Mouse (Mus musculus) midbrain, embryonic 15.5 days (tissue): ENCODE measurements around the gene H2-Ob. TPM values are rescaled to one million over a fixed set of nuclear protein-coding genes. Genes with fewer than 3 reads are reported as not detected.
A peak's percentile ranks its signal among the peaks of the same experiment; 100 is the strongest.

Source experiments
- ATAC-seq: fragments of 200-750 bp; cut with Nextera tagmentation; replicated peaks from 2 replicates; pipeline ENCODE4 v1.8.0; 2017; ENCODE audit warnings: moderate TSS enrichment
- H3K27ac ChIP-seq: fragments of 300-500 bp; sonication (generic); 2 replicates; pipeline ENCODE4 v1.5.1; 2015; ENCODE audit warnings: mild to moderate bottlenecking, inconsistent platforms
- H3K27me3 ChIP-seq: fragments of 300-500 bp; sonication (generic); replicated peaks from 2 replicates; pipeline ENCODE4 v1.6.1; 2015; ENCODE audit warnings: inconsistent platforms
- H3K36me3 ChIP-seq: fragments of 300-500 bp; sonication (generic); replicated peaks from 2 replicates; pipeline ENCODE4 v1.6.1; 2015; ENCODE audit warnings: inconsistent platforms
- H3K4me1 ChIP-seq: fragments of 300-500 bp; sonication (generic); 2 replicates; pipeline ENCODE4 v1.6.1; 2015; ENCODE audit warnings: inconsistent platforms
- H3K4me2 ChIP-seq: fragments of 300-500 bp; sonication (generic); 2 replicates; pipeline ENCODE4 v1.6.1; 2015; ENCODE audit warnings: inconsistent platforms, mild to moderate bottlenecking, moderate library complexity
- H3K4me3 ChIP-seq: fragments of 300-500 bp; sonication (generic); 2 replicates; pipeline ENCODE4 v1.5.1; 2015; ENCODE audit warnings: mild to moderate bottlenecking, inconsistent platforms
- H3K9ac ChIP-seq: fragments of 300-500 bp; sonication (generic); 2 replicates; pipeline ENCODE4 v1.6.1; 2015; ENCODE audit warnings: mild to moderate bottlenecking, inconsistent platforms
- H3K9me3 ChIP-seq: fragments of 300-500 bp; sonication (generic); 2 replicates; pipeline ENCODE4 v1.6.1; 2016; ENCODE audit warnings: inconsistent platforms
- WGBS: fragments of 180-500 bp; shearing (Covaris S2); methylation state at CpG from one replicate; pipeline ENCODE4 v1.1.7; 2015; ENCODE audit warnings: mixed read lengths; 5-methylcytosine and 5-hydroxymethylcytosine counted together
- polyA plus RNA-seq: library from polyadenylated mRNA; unstranded; fragments of >200 nt; fragmentation: Nextera tagmentation; extraction: Ambion mirVana; gene quantifications from 2 replicates; pipeline ENCODE4 v1.2.1, GENCODE M21; 2015

H2-Ob gene
- polyA plus RNA-seq, 1 experiment from 2014 or later: 0.06 TPM

DNA sequence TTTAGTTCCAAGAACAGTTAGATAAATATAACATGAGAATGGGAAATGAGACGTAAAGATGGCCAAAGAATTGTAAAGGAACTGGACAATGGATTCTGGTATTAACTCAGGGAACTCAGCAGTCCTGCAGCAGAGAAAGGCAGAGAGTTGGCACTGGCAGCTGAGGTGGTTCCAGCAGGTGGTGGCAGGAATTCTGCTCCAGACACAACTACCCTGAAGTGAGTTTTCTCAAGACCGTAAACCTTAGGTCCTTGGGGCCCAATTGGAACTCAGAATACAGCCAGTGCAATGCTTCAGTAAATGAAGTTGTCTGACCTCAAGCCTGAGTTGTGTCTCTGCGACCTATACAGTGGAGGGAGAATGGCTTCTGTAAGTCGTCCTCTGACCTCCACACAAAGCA is 55.5 kb downstream of the H2-Ob start:
- no peak overlapping the region for H3K27ac ChIP-seq
- no peaks in the 10 kb centered on the region for H3K9me3 ChIP-seq
- no peak overlapping the region for H3K4me3 ChIP-seq
- no peaks in the 10 kb centered on the region for H3K27me3 ChIP-seq
- no peaks in the 10 kb centered on the region for H3K36me3 ChIP-seq
- H3K4me1 ChIP-seq: peaks cover 7% of the 10 kb centered on the region; the same call in 1 of the 2 replicates
- 72% methylated on average over 4 of the region's 4 CpGs for WGBS
- no peak overlapping the region for H3K9ac ChIP-seq
- ATAC-seq: no peak
- H3K4me2 ChIP-seq: no peak overlapping the region

DNA sequence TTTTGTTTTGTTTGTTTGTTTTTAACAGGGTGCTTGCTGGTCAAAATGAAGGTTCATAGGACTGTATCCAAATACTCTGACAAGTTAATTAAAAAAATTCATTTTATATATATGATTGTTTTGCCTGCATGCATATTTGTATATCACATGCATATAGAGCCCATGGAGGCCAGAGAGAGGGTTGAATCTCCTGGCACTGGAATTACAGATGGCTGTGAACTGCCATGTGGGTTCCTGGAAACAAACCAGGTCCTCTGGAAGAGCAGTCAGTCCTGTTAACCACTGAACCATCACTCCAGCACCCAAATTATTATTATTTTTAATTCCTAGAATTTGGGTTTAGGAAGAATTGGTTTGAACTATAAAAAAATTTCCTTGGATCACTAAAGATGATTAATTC is 56.6 kb downstream of the H2-Ob start:
- Histone ChIP-seq H3K9ac (no peak overlapping the region), H3K4me1 (peaks cover 7% of the 10 kb centered on the region; the same call in 1 of the 2 replicates), H3K4me2 (no peak overlapping the region), H3K27ac (no peak overlapping the region), H3K9me3 (no peaks in the 10 kb centered on the region), H3K4me3 (no peak overlapping the region), H3K27me3 (no peaks in the 10 kb centered on the region), H3K36me3 (no peaks in the 10 kb centered on the region)
- no peak for ATAC-seq

DNA sequence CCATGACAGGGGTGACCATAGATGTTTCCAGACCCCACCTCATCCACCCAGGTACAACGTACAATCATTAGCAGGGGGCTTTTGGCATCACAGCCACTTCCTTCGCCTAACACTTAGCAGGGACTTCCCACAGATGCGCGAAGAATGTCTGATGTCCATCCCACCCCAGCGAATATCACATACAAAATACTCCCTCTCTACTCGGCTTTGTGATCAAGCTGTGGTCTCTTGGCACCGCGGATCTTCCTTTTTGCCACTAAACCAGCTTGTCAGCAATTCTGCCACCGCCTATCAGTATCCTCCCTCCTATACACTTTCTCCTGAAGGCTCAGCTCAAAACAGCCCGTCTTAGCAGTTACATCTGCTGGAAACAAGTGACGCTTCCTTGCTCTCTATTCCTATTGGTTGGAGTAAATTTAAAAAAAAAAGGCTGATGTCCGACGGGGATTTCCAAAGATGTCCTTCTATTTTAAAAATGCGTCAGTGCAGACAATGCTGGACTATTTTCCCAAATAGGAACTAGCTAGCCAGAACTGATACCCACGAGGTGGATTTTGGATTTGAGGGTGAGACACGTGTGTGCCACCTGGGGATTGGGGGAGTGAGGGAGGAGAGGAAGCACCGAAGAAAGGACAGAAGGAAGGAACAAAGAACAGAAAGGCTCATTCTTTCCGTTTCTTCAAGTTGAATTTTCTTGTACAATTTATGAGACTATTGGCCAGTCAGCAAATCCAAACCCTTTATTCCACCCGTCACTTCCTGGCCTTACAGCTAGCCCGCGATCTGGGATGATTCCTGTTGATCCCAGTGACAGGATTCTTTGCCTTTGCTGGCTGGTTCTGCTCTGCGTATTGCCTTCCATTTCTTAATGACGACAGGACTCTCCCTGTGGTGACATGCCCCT is 57.4 kb downstream of the H2-Ob start:
- Histone ChIP-seq H3K4me3 (peak overlapping the region; percentile 41), H3K9ac (peak overlapping the region; percentile 33), H3K27me3 (no peaks in the 10 kb centered on the region), H3K36me3 (no peaks in the 10 kb centered on the region), H3K4me2 (peak overlapping the region; percentile 45), H3K4me1 (peaks cover 7% of the 10 kb centered on the region; the same call in 1 of the 2 replicates), H3K27ac (peak overlapping the region; percentile 53), H3K9me3 (no peaks in the 10 kb centered on the region)
- peak; percentile 93 for ATAC-seq
- WGBS: 20% methylated on average over 23 of the region's 23 CpGs

DNA sequence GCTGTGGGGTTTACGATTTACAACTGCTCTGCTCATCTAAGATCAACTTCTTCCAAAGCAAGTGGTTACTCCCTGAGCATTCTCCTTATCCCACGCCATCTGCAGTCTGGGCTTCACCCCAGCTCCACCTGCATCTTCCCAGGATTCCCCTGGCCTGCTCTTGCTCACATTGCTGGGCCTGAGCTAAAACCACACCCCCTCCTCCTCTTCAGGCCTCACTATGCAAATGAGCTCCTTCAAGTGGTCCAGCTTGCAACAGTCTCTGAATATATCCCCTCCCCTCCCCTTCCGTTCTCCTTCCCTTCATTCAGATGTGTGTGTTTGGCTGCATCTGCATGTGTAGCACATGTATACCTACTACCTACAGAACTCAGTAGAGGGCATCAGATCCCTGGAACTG is 60.7 kb downstream of the H2-Ob start:
- Histone ChIP-seq H3K27me3 (no peaks in the 10 kb centered on the region), H3K4me1 (peaks cover 3% of the 10 kb centered on the region; the same call in 1 of the 2 replicates), H3K9me3 (no peaks in the 10 kb centered on the region), H3K4me2 (no peak overlapping the region), H3K36me3 (no peaks in the 10 kb centered on the region), H3K4me3 (no peak overlapping the region), H3K9ac (no peak overlapping the region), H3K27ac (no peak overlapping the region)
- 67% methylated on average over 3 of the region's 3 CpGs for WGBS
- ATAC-seq: no peak

DNA sequence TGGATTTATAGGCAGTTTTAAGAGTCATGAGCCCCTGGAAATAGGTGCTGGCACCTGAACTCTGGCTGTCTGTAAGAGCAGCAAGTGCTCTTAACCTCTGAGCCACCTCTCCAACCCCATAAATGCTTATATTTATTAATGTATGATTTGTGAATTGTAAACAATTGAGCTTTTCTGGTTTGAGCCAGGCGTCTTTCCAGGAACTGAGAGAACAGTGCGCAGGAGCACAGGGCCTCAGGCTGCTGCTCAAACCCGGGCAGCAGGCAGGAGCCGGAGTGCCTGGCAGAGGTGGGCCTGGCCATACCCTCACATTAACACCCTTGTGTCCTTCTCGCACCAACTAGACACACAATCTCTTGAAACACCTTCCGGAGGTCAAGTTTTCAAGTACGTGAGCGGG is 61.4 kb downstream of the H2-Ob start:
- Histone ChIP-seq H3K9ac (no peak overlapping the region), H3K4me3 (no peak overlapping the region), H3K4me1 (peaks cover 3% of the 10 kb centered on the region; the same call in 1 of the 2 replicates), H3K27me3 (no peaks in the 10 kb centered on the region), H3K4me2 (no peak overlapping the region), H3K27ac (no peak overlapping the region), H3K9me3 (no peaks in the 10 kb centered on the region), H3K36me3 (no peaks in the 10 kb centered on the region)
- 91% methylated on average over 8 of the region's 8 CpGs for WGBS
- ATAC-seq: no peak

DNA sequence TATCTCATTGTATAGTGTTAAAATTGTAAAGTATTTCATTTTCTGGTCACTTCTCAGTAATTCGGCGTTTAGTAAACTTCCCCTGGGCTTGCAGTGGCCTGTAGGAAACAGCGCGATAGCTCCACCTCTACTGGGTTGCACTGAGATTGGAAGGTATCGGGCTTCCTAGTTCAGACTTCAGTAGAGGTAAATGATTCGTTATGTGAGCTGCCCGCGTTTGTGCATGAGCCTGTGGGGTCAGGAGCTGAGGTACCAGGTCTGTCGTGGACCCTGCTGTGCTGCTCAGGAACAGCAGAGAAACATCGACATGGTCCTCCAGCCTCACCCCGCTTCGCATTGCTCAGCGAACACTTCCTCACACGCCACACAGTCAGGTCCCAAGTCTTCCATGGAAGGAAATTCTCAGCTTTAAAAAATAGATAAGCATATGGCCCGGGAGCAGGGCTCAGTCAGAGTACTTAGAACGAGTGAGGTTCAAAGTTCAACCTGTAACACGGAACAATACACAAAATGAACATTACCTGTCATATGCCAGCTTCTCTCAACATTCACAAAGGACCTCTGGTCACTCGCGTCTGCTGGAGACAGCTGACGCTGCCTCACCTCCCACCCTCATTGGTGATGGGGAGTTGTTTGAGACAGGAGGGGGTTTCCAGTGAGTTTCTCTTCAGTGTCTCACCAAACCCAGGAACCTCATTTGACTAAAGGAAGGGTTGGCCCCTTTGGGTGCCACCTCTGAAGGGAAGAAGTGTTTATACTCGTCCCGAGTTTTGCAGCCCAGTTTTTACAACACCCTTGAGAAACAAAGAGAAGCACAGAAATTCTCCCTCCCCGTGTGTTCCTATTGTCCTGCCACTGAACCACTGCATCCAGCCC is 62.2 kb downstream of the H2-Ob start:
- 78% methylated on average over 23 of the region's 23 CpGs for WGBS
- H3K27me3 ChIP-seq: no peaks in the 10 kb centered on the region
- ATAC-seq: no peak
- no peaks in the 10 kb centered on the region for H3K9me3 ChIP-seq
- no peaks in the 10 kb centered on the region for H3K36me3 ChIP-seq
- H3K4me3 ChIP-seq: no peak overlapping the region
- H3K27ac ChIP-seq: no peak overlapping the region
- H3K9ac ChIP-seq: no peak overlapping the region
- no peak overlapping the region for H3K4me2 ChIP-seq
- H3K4me1 ChIP-seq: peaks cover 3% of the 10 kb centered on the region; the same call in 1 of the 2 replicates

DNA sequence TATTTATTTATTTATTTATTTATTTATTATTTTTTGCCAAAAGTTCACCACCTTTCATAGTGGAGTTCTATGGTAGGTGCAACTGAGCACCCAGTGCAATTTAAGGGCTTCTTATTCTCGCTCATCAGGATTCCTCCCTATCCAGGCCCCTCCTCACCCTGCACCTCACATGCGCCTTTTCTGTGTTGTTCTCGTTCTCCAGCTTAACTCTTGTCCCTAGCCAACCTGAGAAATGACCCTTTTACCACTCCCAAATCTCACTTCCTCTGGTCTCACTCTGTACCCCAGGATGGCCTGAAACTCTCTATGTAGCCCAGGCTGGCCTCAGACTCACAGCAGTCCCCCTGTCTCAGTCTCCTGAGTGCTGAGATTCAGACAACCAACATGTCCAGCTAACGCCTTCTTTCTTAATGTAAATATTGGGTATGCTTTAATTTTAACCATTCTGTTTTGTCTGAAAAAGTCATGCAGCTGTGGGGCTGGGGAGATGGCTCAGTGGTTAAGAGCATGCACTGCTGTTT is 63.0 kb downstream of the H2-Ob start:
- H3K27ac ChIP-seq: no peak overlapping the region
- H3K9ac ChIP-seq: no peak overlapping the region
- H3K4me2 ChIP-seq: no peak overlapping the region
- H3K36me3 ChIP-seq: no peaks in the 10 kb centered on the region
- 93% methylated on average over 4 of the region's 4 CpGs for WGBS
- H3K4me3 ChIP-seq: no peak overlapping the region
- ATAC-seq: no peak
- peaks cover 3% of the 10 kb centered on the region; the same call in 1 of the 2 replicates for H3K4me1 ChIP-seq
- H3K27me3 ChIP-seq: no peaks in the 10 kb centered on the region
- H3K9me3 ChIP-seq: no peaks in the 10 kb centered on the region

DNA sequence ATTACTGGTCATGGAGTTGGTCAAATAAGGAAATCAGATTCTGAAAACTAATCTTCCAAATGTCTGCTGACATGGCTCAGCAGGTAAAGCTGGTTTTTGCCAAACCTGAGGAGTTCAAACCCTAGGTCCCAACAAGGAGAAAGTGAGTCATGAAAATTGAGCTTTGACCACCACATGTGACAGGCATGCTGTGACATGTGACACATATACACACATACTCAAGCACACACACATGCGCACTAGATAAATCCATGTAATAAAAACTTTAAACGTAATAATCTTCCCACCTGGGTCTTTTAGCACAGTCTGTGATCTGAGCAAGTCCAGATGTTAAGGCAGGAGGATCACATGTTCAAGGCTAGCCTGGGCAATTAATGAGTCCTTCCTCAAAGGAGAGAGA is 65.1 kb downstream of the H2-Ob start:
- no peak for ATAC-seq
- Histone ChIP-seq H3K4me2 (no peak overlapping the region), H3K36me3 (no peaks in the 10 kb centered on the region), H3K9ac (no peak overlapping the region), H3K9me3 (no peaks in the 10 kb centered on the region), H3K4me3 (no peak overlapping the region), H3K27ac (no peak overlapping the region), H3K27me3 (0 out of 2 replicates have a peak, but pooled peaks cover 3% of the 10 kb centered on the region), H3K4me1 (no peaks in the 10 kb centered on the region)
- WGBS: 93% methylated on average over 2 of the region's 2 CpGs

Other genes starting within 250 kb of the H2-Ob start
- 19.0 and 20.1 TPM in 2 replicates for gene H2-K1, start 238.6 kb upstream of the H2-Ob start, polyA plus RNA-seq
- gene Ring1, start 214.2 kb upstream of the H2-Ob start, polyA plus RNA-seq: 22.8 and 26.3 TPM in 2 replicates
- gene H2-Ke6, start 210.8 kb upstream of the H2-Ob start, polyA plus RNA-seq: 65.6 and 74.1 TPM in 2 replicates
- 178 and 184 TPM in 2 replicates for gene Slc39a7, start 207.2 kb upstream of the H2-Ob start, polyA plus RNA-seq
- gene Rxrb, start 207.1 kb upstream of the H2-Ob start, polyA plus RNA-seq: 64.7 and 65.5 TPM in 2 replicates
- 3.2 and 4.8 TPM in 2 replicates for gene Col11a2, start 199.5 kb upstream of the H2-Ob start, polyA plus RNA-seq
- not detected in 2 replicates for gene H2-Oa, start 146.6 kb upstream of the H2-Ob start, polyA plus RNA-seq
- gene H2-DMa, start 119.4 kb upstream of the H2-Ob start, polyA plus RNA-seq: 17.2 and 18.8 TPM in 2 replicates
- gene Brd2, start 116.3 kb upstream of the H2-Ob start, polyA plus RNA-seq: 137 and 140 TPM in 2 replicates
- 0.27 and 0.65 TPM in 2 replicates for gene H2-DMb2, start 95.6 kb upstream of the H2-Ob start, polyA plus RNA-seq
- gene H2-DMb1, start 85.8 kb upstream of the H2-Ob start, polyA plus RNA-seq: 0.79 and 1.2 TPM in 2 replicates
- gene Tap1, start 51.4 kb upstream of the H2-Ob start, polyA plus RNA-seq: 2.3 and 3.1 TPM in 2 replicates
- 1.5 and 2.0 TPM in 2 replicates for gene Psmb9, start 51.1 kb upstream of the H2-Ob start, polyA plus RNA-seq
- 4.1 and 4.2 TPM in 2 replicates for gene Psmb8, start 41.2 kb upstream of the H2-Ob start, polyA plus RNA-seq
- gene Tap2, start 35.4 kb upstream of the H2-Ob start, polyA plus RNA-seq: 1.7 and 2.2 TPM in 2 replicates
- 1.4 and 2.3 TPM in 2 replicates for gene H2-Ab1, start 18.8 kb downstream of the H2-Ob start, polyA plus RNA-seq
- gene H2-Aa, start 48.9 kb downstream of the H2-Ob start, polyA plus RNA-seq: 0.30 and 0.61 TPM in 2 replicates
- gene H2-Eb1, start 67.0 kb downstream of the H2-Ob start, polyA plus RNA-seq: 2.9 and 3.1 TPM in 2 replicates
- 0.08 and 0.19 TPM in 2 replicates for gene H2-Eb2, start 86.8 kb downstream of the H2-Ob start, polyA plus RNA-seq
- gene Btnl2, start 115.9 kb downstream of the H2-Ob start, polyA plus RNA-seq: not detected in 2 replicates
- gene Btnl1, start 138.2 kb downstream of the H2-Ob start, polyA plus RNA-seq: not detected in 2 replicates
- 5.8 and 7.1 TPM in 2 replicates for gene BC051142, start 159.9 kb downstream of the H2-Ob start, polyA plus RNA-seq
- gene Btnl4, start 238.4 kb downstream of the H2-Ob start, polyA plus RNA-seq: not detected in 2 replicates